Mouse (Mus musculus) monocyte, adult 5-6 weeks (primary cell): ENCODE results near the gene Cdt1. TPM values are rescaled to one million over a fixed set of nuclear protein-coding genes. Genes with fewer than 3 reads are reported as not detected.

Source experiments
- total RNA-seq: library from RNA; stranded (forward); fragments of 200-1000, 200-491, 200-594 nt; gene quantifications from 3 replicates; pipeline ENCODE4 v1.2.3, GENCODE M21; 2017

Cdt1 gene
- total RNA-seq, 1 experiment from 2014 or later = 11.1 TPM

Other genes starting within 250 kb of the Cdt1 start
- gene Trhr2, start 207.3 kb upstream of the Cdt1 start, total RNA-seq = not detected in 3 replicates
- 57.4 to 76.1 TPM (median 69.7 TPM) in 3 replicates for gene Zc3h18, start 191.4 kb upstream of the Cdt1 start, total RNA-seq
- not detected in 3 replicates for gene Il17c, start 146.0 kb upstream of the Cdt1 start, total RNA-seq
- 340 to 389 TPM (median 367 TPM) in 3 replicates for gene Cyba, start 135.1 kb upstream of the Cdt1 start, total RNA-seq
- gene Mvd, start 124.6 kb upstream of the Cdt1 start, total RNA-seq = 4.5 to 9.2 TPM (median 8.8 TPM) in 3 replicates
- 1.6 TPM in 1 of 3 replicates, not detected in the others for gene Snai3, start 107.3 kb upstream of the Cdt1 start, total RNA-seq
- 96.0 to 108 TPM (median 106 TPM) in 3 replicates for gene Rnf166, start 92.0 kb upstream of the Cdt1 start, total RNA-seq
- gene Ctu2, start 91.9 kb upstream of the Cdt1 start, total RNA-seq = 10.3 to 24.8 TPM (median 12.1 TPM) in 3 replicates
- gene Piezo1, start 16.7 kb upstream of the Cdt1 start, total RNA-seq = 31.7 to 76.2 TPM (median 45.9 TPM) in 3 replicates
- gene Aprt, start 8.9 kb downstream of the Cdt1 start, total RNA-seq = 30.5 to 53.3 TPM (median 49.7 TPM) in 3 replicates
- 9.9 to 15.0 TPM (median 12.4 TPM) in 3 replicates for gene Galns, start 43.4 kb downstream of the Cdt1 start, total RNA-seq
- 19.5 to 35.7 TPM (median 20.3 TPM) in 3 replicates for gene Trappc2l, start 43.6 kb downstream of the Cdt1 start, total RNA-seq
- not detected in 3 replicates for gene Pabpn1l, start 54.7 kb downstream of the Cdt1 start, total RNA-seq
- 21.2 to 48.6 TPM (median 32.6 TPM) in 3 replicates for gene Cbfa2t3, start 131.1 kb downstream of the Cdt1 start, total RNA-seq
- 2.6 to 6.0 TPM (median 4.1 TPM) in 3 replicates for gene Acsf3, start 207.5 kb downstream of the Cdt1 start, total RNA-seq